Mouse (Mus musculus) heart, embryonic 14.5 days (tissue): ENCODE results near the gene Zfp385b. TPM values are rescaled to one million over a fixed set of nuclear protein-coding genes. Genes with fewer than 3 reads are reported as not detected.

Source experiments
- ATAC-seq: fragments of 200-750 bp; cut with Nextera tagmentation; 2 replicates; pipeline ENCODE4 v1.8.0; 2017; ENCODE audit warnings: low read depth, moderate TSS enrichment; ENCODE audit not compliant: insufficient number of reproducible peaks, insufficient read depth, low FRiP score
- H3K27ac ChIP-seq, 2 experiments: fragments of 200-500 bp in 1 of 2; fragments of 300-500 bp in 1 of 2; sonication (generic) in 1 of 2; replicated peaks in 1 of 2; 2 replicates each; pipeline ENCODE4 v1.5.1; 2012 to 2014; ENCODE audit warnings: low read depth in 2 of 2, low read length in 2 of 2, control low read depth in 1 of 2, mild to moderate bottlenecking in 1 of 2, mixed read lengths in 1 of 2; ENCODE audit not compliant: control insufficient read depth in 1 of 2, insufficient read depth in 1 of 2
- H3K27me3 ChIP-seq: fragments of 300-500 bp; sonication (generic); 2 replicates; pipeline ENCODE4 v1.6.1; 2014; ENCODE audit warnings: mild to moderate bottlenecking, low read length, control low read depth; ENCODE audit not compliant: control insufficient read depth, insufficient read depth
- H3K36me3 ChIP-seq: fragments of 300-500 bp; sonication (generic); 2 replicates; pipeline ENCODE4 v1.6.1; 2014; ENCODE audit warnings: mild to moderate bottlenecking, control low read depth, low read length, mixed read lengths; ENCODE audit not compliant: control insufficient read depth, insufficient read depth
- H3K4me1 ChIP-seq, 2 experiments: fragments of 200-500 bp in 1 of 2; fragments of 300-500 bp in 1 of 2; sonication (generic) in 1 of 2; 2 replicates each; pipeline ENCODE4 v1.6.1; 2012 to 2014; ENCODE audit warnings: low read length in 2 of 2, control low read depth in 1 of 2, mixed read lengths in 1 of 2; ENCODE audit not compliant: control insufficient read depth in 2 of 2, insufficient read depth in 2 of 2
- H3K4me2 ChIP-seq: fragments of 300-500 bp; sonication (generic); 2 replicates; pipeline ENCODE4 v1.6.1; 2014; ENCODE audit warnings: mild to moderate bottlenecking, low read length
- H3K4me3 ChIP-seq, 2 experiments: fragments of 200-500 bp in 1 of 2; fragments of 300-500 bp in 1 of 2; sonication (generic) in 1 of 2; 2 replicates each; pipeline ENCODE4 v1.5.1; 2012 to 2014; ENCODE audit warnings: low read length in 2 of 2, mild to moderate bottlenecking in 2 of 2, control low read depth in 1 of 2, low read depth in 1 of 2, moderate library complexity in 1 of 2; ENCODE audit not compliant: control insufficient read depth in 1 of 2, insufficient read depth in 1 of 2
- H3K9ac ChIP-seq: fragments of 300-500 bp; sonication (generic); 2 replicates; pipeline ENCODE4 v1.6.1; 2014; ENCODE audit warnings: mild to moderate bottlenecking, low read length
- H3K9me3 ChIP-seq: fragments of 300-500 bp; sonication (generic); 2 replicates; pipeline ENCODE4 v1.6.1; 2016; ENCODE audit warnings: low read length, control low read depth; ENCODE audit not compliant: control insufficient read depth
- WGBS: fragments of 180-500 bp; shearing (Covaris S2); extraction: QIAGEN DNeasy Blood & Tissue Kit; methylation state at CpG from one replicate; pipeline ENCODE4 v1.1.7; 2014; 5-methylcytosine and 5-hydroxymethylcytosine counted together
- polyA plus RNA-seq: library from polyadenylated mRNA; unstranded; fragments of >200 nt; fragmentation: Nextera tagmentation; extraction: Ambion mirVana; gene quantifications from 2 replicates; pipeline ENCODE4 v1.2.1, GENCODE M21; 2014

The Zfp385b gene
- polyA plus RNA-seq, 1 experiment from 2014 or later: 3.0 TPM

DNA sequence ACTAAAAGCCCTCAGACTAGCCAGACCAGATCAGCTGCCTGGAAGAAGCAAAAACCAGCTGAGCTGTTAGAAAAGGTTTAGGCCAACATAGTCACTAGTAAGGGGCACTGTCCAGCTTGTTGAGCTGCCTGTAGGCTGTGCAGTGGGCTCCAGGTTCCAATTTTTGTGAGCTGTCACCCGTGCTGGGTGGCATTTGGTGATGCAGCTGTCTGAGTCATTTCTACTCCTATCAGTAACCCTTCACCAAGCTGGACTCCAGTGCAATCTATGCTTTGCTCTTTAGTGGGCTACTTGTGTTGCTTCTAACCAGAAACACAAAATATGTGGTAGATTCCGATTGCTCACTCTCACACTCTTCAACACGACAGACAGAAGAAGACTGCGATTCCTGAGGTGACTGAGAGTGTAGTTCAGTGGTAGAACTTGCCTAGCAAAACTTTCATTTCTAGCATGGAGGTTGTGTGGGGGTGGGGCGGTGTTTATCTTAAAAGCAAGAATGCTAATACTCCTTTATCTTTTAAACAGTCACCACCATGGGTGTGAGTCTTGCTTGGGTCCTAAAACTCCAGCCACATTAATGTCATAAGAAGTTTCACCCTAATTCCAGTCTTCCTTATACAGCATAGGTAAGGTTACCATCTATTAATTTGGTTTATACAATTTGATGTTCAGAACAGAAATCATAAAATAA lies 147.1 kb downstream of the Zfp385b start:
- Histone ChIP-seq H3K4me2 (0 out of 2 replicates have a peak overlapping the region, but pooled peaks have one; percentile 26), H3K9me3 (no peaks in the 10 kb centered on the region), H3K27me3 (no peaks in the 10 kb centered on the region), H3K4me1 (peaks cover 3 to 10% of the 10 kb centered on the region in 2 experiments; a peak in 2 of 4 replicates), H3K4me3 (no peak overlapping the region), H3K9ac (no peak overlapping the region), H3K27ac (no peak overlapping the region), H3K36me3 (no peaks in the 10 kb centered on the region)
- 73% methylated on average over 5 of the region's 5 CpGs for WGBS
- no peak for ATAC-seq

DNA sequence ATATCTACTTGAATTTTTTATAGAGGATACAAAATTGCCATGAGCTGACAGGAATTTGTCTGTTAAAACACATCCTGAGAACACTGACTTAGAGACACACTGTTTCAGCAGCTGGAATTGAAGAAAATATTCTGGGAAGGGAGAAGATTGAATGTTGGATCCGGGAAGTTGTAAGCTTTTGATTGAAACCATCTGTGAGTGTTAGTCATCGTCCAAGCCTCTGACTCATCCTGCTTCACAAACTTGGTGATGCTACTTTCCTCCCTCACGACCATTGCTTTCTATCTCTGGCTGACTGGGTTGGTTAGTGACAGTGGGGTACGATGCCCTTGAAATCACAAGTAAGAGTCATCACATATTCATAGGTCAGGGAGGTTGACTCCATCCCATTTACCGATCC lies 157.3 kb downstream of the Zfp385b start:
- Histone ChIP-seq H3K4me3 (no peak overlapping the region), H3K4me1 (no peaks in the 10 kb centered on the region), H3K9ac (no peak overlapping the region), H3K36me3 (no peaks in the 10 kb centered on the region), H3K4me2 (no peak overlapping the region), H3K27ac (no peak overlapping the region), H3K27me3 (no peaks in the 10 kb centered on the region), H3K9me3 (no peaks in the 10 kb centered on the region)
- 67% methylated on average over 5 of the region's 5 CpGs for WGBS
- ATAC-seq: no peak

GRCm38 (mm10) chr2:77653686-77654085 lies 165.8 kb downstream of the Zfp385b start:
- WGBS: 91% methylated on average over 2 of the region's 2 CpGs
- H3K27me3 ChIP-seq: no peaks in the 10 kb centered on the region
- ATAC-seq: no peak

DNA sequence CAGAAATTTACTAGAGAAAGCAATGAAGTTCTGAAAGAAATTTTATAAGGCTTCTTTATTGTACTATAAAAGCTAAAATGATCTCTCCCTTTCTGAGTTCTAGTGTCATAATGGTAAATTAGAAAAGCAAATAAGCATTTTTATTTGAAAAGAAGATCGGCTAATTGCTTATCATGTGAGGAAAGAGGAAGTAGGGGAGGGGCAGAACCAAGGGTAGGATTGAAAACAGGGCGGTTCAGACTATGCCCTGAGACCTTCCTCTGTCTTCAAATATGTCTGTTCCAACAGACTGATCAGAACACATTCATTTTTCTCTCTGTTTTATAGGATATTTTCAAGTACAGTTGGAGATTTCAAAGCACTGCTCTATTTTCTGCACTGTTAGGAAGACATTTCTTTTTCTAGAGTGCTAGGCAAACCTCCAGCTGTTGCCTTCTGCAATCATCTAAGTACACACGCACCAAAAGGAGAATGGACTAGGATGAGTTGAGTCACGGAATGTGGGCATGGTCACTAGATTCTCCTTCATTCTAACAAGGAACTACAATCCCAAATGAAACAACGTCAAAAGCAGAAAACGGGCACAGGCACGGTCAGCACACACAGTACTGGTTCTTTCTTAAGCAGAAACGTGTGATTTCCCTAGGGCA lies 177.8 kb downstream of the Zfp385b start:
- H3K27ac ChIP-seq: no peak overlapping the region
- H3K9me3 ChIP-seq: no peaks in the 10 kb centered on the region
- no peak overlapping the region for H3K4me3 ChIP-seq
- ATAC-seq: no peak
- H3K27me3 ChIP-seq: no peaks in the 10 kb centered on the region
- no peak overlapping the region for H3K4me2 ChIP-seq
- no peak overlapping the region for H3K9ac ChIP-seq
- WGBS: 74% methylated on average over 8 of the region's 8 CpGs
- H3K36me3 ChIP-seq: no peaks in the 10 kb centered on the region
- peaks cover 3 to 15% of the 10 kb centered on the region in 2 experiments; a peak in 3 of 4 replicates for H3K4me1 ChIP-seq

More at GRCm38 (mm10) chr2:77653686-77654085, 165.8 kb downstream of the Zfp385b start:
- H3K9me3 ChIP-seq: no peaks in the 10 kb centered on the region
- H3K36me3 ChIP-seq: no peaks in the 10 kb centered on the region
- H3K9ac ChIP-seq: no peak overlapping the region
- no peak overlapping the region for H3K4me2 ChIP-seq
- no peak overlapping the region for H3K27ac ChIP-seq
- H3K4me1 ChIP-seq: no peaks in the 10 kb centered on the region
- no peak overlapping the region for H3K4me3 ChIP-seq

DNA sequence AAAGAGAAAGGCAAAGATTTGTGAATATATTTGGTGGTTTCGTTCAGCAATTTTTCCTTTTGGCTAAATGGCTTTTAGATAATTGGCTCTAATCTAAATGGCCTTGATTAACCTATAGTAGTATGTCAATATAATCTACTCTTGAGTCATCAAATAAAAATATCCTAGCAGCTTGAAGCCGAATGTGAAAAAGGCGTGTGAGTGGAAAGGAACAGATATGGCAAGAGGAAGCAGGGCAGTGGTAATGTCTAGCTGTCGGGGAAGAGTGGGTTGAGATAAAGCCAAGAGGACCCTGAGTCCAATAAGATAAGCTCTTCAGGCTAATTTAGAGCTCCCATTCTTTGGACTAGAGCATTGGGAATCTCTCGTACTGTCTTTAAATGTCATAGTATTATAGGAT lies 179.4 kb downstream of the Zfp385b start:
- no peak overlapping the region for H3K4me3 ChIP-seq
- H3K9me3 ChIP-seq: no peaks in the 10 kb centered on the region
- H3K9ac ChIP-seq: no peak overlapping the region
- no peak for ATAC-seq
- H3K4me1 ChIP-seq: peaks cover 3 to 15% of the 10 kb centered on the region in 2 experiments; a peak in 3 of 4 replicates
- H3K4me2 ChIP-seq: no peak overlapping the region
- H3K36me3 ChIP-seq: no peaks in the 10 kb centered on the region
- WGBS: 13% methylated on average over 5 of the region's 5 CpGs
- H3K27ac ChIP-seq: no peak overlapping the region
- H3K27me3 ChIP-seq: no peaks in the 10 kb centered on the region

- WGBS: 59% methylated on average over 3 of the region's 3 CpGs
These were observed 187.8 kb downstream of the Zfp385b start for GRCm38 (mm10) chr2:77631606-77632005.

GRCm38 (mm10) chr2:77627622-77628231 lies 191.7 kb downstream of the Zfp385b start:
- Histone ChIP-seq H3K27me3 (no peaks in the 10 kb centered on the region), H3K27ac (no peak overlapping the region), H3K4me3 (no peak overlapping the region), H3K9me3 (no peaks in the 10 kb centered on the region), H3K36me3 (no peaks in the 10 kb centered on the region), H3K4me1 (no peaks in the 10 kb centered on the region), H3K9ac (no peak overlapping the region), H3K4me2 (no peak overlapping the region)
- 81% methylated on average over 3 of the region's 3 CpGs for WGBS
- no peak for ATAC-seq

More at GRCm38 (mm10) chr2:77631606-77632005, 187.8 kb downstream of the Zfp385b start:
- no peak overlapping the region for H3K9ac ChIP-seq
- ATAC-seq: no peak
- no peaks in the 10 kb centered on the region for H3K9me3 ChIP-seq
- H3K4me2 ChIP-seq: no peak overlapping the region
- no peaks in the 10 kb centered on the region for H3K27me3 ChIP-seq
- no peaks in the 10 kb centered on the region for H3K36me3 ChIP-seq
- no peaks in the 10 kb centered on the region for H3K4me1 ChIP-seq
- no peak overlapping the region for H3K27ac ChIP-seq
- H3K4me3 ChIP-seq: no peak overlapping the region
